Mouse (Mus musculus): ENCODE data around the gene Itgav.

Itgav gene

GRCm38 (mm10) chr2:83748581-83749118 lies 24.5 kb downstream of the Itgav start:
- DNase-seq (ENCODE audit: low spot score in 2 of 2): no peak

DNA sequence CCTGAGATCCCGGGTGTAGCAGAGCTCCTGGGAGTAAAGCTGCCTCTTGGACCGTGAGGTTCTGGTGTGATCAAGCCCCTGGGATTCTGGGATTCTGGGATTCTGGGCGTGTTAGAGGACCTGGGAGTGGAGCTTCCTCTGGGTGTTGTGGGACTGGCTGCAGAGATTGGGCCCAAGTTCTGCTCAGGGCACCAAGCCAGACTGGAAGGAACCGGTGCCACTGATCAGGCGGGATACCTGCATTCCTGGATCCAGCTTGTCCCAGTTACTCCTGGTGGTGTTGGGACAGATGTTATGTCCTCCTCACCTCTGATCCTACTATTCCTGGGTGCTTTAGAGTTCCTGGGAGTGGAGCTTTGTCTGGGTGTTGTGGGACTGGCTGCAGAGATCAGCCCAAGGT lies 28.8 kb downstream of the Itgav start:
- no peak for DNase-seq (ENCODE audit: low spot score in 2 of 2)

GRCm38 (mm10) chr2:83754306-83754837 lies 30.2 kb downstream of the Itgav start:
- no peak for DNase-seq (ENCODE audit: low spot score in 2 of 2)

GRCm38 (mm10) chr2:83758606-83759215 lies 34.5 kb downstream of the Itgav start:
- no peak for DNase-seq (ENCODE audit: low spot score in 2 of 2)

DNA sequence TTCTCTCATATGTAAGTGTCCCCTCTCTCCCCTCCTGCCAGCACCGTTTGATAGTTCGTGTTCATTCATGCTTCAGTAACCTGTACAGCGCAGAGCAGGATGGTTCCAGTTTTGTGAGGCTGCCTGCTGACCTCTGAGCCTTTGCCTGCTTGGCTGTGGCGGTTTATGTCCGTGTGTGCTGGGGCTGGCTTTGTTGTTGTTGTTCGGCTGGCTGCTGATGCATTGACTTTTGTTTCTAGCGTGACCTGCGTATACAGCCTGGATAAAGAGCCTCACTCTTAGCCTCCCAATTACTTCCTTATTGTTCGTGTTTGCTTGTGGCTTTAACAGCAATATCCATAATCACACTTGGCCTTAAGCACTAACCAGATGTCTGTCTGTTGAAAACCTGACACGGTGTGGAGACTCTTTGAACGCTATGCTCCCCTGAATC lies 35.0 kb downstream of the Itgav start:
- DNase-seq (ENCODE audit: low spot score in 2 of 2): no peak

DNA sequence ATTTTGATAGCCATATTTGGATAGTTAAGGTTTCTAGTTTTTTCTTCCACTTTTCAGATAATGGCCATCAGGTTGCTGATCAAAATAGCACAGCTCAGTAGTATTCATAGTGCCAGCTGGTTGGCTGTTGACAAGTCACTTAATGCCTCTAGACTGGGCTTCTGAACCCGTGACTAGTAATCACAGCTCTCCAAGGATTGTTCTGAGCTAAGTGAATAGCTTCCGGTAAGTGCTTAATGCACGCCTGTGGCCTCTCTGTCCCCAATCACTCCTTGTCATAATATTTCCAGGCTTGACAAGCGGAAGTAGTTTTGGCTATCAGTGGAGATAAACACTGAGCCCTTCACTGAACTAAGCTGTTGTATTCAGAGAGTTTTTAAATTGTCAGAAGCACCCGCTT lies 35.5 kb downstream of the Itgav start:
- DNase-seq (ENCODE audit: low spot score in 2 of 2): no peak

GRCm38 (mm10) chr2:83760112-83760511 lies 35.9 kb downstream of the Itgav start:
- DNase-seq (ENCODE audit: low spot score in 2 of 2): no peak

DNA sequence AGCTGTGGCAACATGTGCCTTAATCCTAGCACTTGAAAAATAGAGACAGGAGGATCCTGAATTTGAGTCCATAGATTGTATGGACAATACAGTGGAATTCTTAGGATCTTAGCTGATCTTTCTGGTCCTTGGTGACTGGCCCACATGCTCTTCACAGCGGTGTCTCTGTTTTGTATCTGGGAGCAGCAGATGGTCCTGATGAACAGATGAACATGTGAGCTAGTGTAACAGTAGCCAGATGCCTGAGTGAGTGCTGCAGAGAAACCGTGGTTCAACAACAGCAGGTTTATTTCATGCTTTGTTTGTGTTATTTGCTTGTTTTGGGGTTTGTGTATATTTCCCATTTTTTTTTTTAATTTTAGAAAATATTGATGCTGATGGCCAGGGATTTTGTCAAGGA lies 37.3 kb downstream of the Itgav start:
- DNase-seq (ENCODE audit: low spot score in 2 of 2): no peak

- DNase-seq (ENCODE audit: low spot score in 2 of 2): no peak
Observed at GRCm38 (mm10) chr2:83762106-83762855, 38.1 kb downstream of the Itgav start.

DNA sequence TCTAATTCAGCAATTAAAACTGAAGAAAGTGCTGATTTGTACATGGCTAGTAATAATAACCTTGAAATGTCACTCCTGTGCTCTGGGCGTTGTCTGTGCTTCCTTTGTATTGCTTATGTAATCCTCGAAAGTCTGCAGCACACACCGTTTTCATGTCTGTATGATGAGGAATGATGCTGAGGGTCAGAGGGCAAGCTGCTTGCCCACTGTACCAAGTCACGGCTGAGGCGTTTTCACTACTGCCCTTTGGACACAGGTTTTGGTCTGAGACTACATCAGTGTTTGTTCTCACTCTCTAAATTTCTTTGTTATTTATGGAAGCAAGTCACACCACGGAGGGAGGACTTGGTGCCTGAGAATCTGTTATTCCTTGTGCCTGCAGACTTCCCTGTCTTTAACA lies 41.9 kb downstream of the Itgav start:
- no peak for DNase-seq (ENCODE audit: low spot score in 2 of 2)

- no peak for DNase-seq (ENCODE audit: low spot score in 2 of 2)
Observed at GRCm38 (mm10) chr2:83766878-83767277, 42.7 kb downstream of the Itgav start.

GRCm38 (mm10) chr2:83768311-83769047 lies 44.3 kb downstream of the Itgav start:
- DNase-seq (ENCODE audit: low spot score in 2 of 2): no peak

DNA sequence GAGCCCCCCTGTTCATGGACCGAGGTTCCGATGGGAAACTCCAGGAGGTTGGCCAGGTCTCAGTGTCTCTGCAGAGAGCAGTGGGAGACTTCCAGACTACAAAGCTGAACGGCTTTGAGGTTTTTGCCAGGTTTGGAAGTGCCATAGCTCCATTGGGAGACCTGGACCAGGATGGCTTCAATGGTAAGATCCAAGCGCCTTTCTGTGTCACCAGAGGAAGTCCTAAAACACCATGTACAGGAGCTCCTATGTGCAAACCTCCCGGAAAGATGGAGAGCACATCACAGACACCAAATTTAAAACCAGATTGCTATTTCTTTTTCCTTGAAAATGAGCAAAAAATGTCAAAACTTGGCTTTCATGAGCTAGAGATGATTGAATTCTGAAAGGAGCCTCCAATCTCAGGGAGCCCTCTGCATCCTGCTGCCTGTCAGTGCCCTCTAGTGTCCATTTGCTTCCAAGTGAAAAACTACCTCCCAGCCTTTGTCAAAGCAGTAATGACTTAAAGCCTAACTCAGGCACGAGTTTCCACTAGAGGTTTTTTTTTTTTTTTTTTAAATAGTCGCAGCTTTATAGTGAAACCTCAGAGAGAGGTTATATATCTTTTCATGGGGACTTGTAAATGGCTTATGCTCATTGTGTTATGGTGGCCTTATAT lies 47.1 kb downstream of the Itgav start:
- DNase-seq (ENCODE audit: low spot score in 2 of 2): peak; percentile 36 to 83

- DNase-seq (ENCODE audit: low spot score in 2 of 2): no peak
Observed at GRCm38 (mm10) chr2:83791330-83792073, 67.3 kb downstream of the Itgav start.

DNA sequence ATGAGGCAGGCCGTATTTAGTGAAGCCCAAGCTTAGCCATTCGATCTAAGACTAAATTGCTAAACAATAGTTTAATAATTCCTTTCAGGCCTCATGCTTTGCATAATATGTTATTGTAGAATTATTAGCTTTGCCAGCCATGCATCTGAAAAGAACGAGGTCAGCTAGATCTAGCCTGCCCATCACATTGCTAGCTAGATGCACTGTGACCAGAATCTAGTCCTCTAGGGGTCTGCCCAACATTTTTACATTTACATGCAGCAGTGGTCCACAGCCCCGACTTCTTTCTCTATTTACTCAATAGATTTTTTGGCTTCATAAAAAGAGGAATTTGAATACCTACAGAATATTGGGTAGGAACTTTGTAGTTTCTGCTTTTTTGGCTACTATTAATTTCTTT lies 67.9 kb downstream of the Itgav start:
- no peak for DNase-seq (ENCODE audit: low spot score in 2 of 2)

GRCm38 (mm10) chr2:83795766-83796165 lies 71.6 kb downstream of the Itgav start:
- no peak for DNase-seq (ENCODE audit: low spot score in 2 of 2)

DNA sequence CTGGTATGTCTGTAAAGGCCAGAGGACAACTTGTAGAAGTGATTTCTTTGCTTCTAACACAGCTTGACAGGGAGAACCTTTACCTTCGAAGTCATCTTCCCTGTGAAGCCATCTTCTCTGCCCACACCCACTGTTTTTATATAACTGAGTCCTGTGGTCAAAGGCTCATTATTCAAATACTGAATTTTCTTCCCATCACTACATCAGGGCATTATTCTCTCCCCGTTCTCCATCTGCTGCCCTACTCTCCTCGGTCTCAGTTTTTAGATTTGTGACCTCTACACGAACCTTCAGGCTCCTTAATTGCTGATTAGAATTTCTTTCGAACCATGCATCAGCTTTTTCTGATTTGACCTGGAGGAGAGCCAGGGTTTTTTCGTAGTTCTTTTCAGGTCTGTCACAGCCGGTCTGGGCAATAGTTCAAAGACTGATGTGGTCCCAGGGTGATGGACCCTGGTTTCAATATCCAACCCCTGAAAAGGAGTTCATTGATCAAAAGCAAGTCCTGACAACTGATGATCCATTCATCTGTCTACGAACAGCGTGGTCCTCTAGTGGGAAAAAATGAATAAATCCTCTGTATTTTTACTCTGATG lies 73.8 kb downstream of the Itgav start:
- DNase-seq (ENCODE audit: low spot score in 2 of 2): no peak

- peak; percentile 85 to 90 for DNase-seq (ENCODE audit: low spot score in 2 of 2)
Observed at GRCm38 (mm10) chr2:83812483-83813272, 88.5 kb downstream of the Itgav start, which contains the start of gene Fam171b. Fam171b (plus strand) TSS chr2:83812636.

DNA sequence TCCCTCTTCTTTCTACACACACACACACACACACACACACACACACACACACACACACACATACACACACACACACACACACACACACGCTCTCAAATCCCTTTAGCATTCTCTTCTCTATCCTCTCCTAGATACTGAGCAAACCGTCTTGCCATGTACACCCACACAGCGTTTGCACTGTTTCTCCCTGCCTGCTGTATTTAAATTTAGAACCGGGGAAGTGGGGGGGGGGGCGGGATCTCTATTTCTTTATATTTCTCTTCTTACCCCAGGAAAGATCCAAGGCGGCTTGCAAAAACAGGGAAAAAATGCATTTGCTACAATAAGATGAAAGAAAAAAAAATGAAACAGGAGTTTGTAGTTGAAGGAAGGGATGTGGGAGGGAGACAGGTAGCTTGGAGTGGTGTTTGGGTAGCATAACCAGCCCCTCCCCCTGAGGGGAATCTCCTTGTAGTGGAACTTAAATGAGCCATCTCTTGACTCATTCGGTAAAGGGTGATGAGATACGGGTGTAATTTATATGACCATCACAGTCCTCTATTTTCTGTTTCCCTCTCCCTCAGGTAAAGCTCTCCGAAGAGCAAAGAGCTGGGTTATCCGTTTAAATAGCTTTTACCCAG lies 89.2 kb downstream of the Itgav start:
- DNase-seq (ENCODE audit: low spot score in 2 of 2): peak in 1 of 2 experiments; percentile 58
